Mouse (Mus musculus) Patski (cell line): ENCODE measurements around the gene Sirt4. TPM values are rescaled to one million over a fixed set of nuclear protein-coding genes. Genes with fewer than 3 reads are reported as not detected.
A peak's percentile ranks its signal among the peaks of the same experiment; 100 is the strongest.
"Not testable (repeated sequence)": the region's sequence is repeated elsewhere in the genome, so short reads cannot be mapped to it uniquely, and the experiment has no call there.

Source experiments
- ATAC-seq: fragments of 100-300 bp; one replicate; pipeline ENCODE4 v1.8.0; 2021
- CTCF ChIA-PET: fragments of 350-600 bp; sonication (Branson Sonifier 250); formaldehyde crosslinking; loops from one replicate; lab custom pipeline; 2022; ENCODE audit warnings: inconsistent platforms; lab: Charles Lee
- POLR2A ChIA-PET: fragments of 350-600 bp; sonication (Branson Sonifier 250); formaldehyde crosslinking; loops from one replicate; lab custom pipeline; 2022; ENCODE audit warnings: antibody characterized with exemption, inconsistent platforms; lab: Charles Lee
- DNase-seq: peaks from one replicate; pipeline ENCODE4 v3.0.0-alpha.2; 2011; ENCODE audit warnings: low read depth, low spot score
- H3K27me3 ChIP-seq: fragments of 371-371 bp; one replicate; pipeline ENCODE4 v1.5.1; 2021
- CTCF ChIP-seq: fragments of 100-300 bp; IDR thresholded peaks from one replicate; pipeline ENCODE4 v1.5.1; 2021
- in situ Hi-C: fragments of 300-500 bp; cut with MboI; formaldehyde crosslinking; loops from 3 replicates; pipeline ENCODE4 v1.11.1; 2018; ENCODE audit warnings: low pct_unique_long_range_greater_than_20kb, mixed read lengths
- polyA plus RNA-seq: library from polyadenylated mRNA; unstranded; gene quantifications from one replicate; pipeline ENCODE4 v1.2.3, GENCODE M21; 2021

Sirt4 gene
- polyA plus RNA-seq, 1 experiment from 2014 or later, result 34.6 TPM

- no peaks in the 10 kb centered on the region for H3K27me3 ChIP-seq
- DNase-seq (peak; percentile 93), ATAC-seq (peak; percentile 88)
- TF ChIP-seq CTCF, result no peak
- CTCF ChIA-PET, result interaction anchor here (1.2 to 12.8 kb wide), 6 partner anchors 10 to 51 kb away, joined by 3 to 160 read pairs (median 18); no protein-coding TSS in a partner anchor
- in situ Hi-C loops, result loop anchor here (25.0 kb wide), 1 partner anchor 1522 kb away; the partner anchor contains the start of gene Ssh1
- POLR2A ChIA-PET, result interaction anchor here (1.0 to 7.4 kb wide), 9 partner anchors 13 to 56 kb away, joined by 3 to 80 read pairs (median 4); partner anchors contain the start of gene Gcn1l1
Observed at GRCm38 (mm10) chr5:115508859-115509147, 24.3 kb upstream of the Sirt4 start.

GRCm38 (mm10) chr5:115507981-115508858, 23.7 kb upstream of the Sirt4 start:
- no peak for TF ChIP-seq CTCF
- no peak for DNase-seq
- H3K27me3 ChIP-seq, result no peaks in the 10 kb centered on the region
- ChIA-PET CTCF (interaction anchor here (1.2 to 12.8 kb wide), 7 partner anchors 10 to 52 kb away, joined by 3 to 160 read pairs (median 16); no protein-coding TSS in a partner anchor), POLR2A (interaction anchor here (0.9 to 7.4 kb wide), 10 partner anchors 14 to 139 kb away, joined by 3 to 80 read pairs (median 4); partner anchors contain the start of gene Gcn1l1)
- in situ Hi-C loops, result loop anchor here (25.0 kb wide), 1 partner anchor 1521 kb away; the partner anchor contains the start of gene Ssh1
- peak; percentile 5 for ATAC-seq

- no peak for ATAC-seq
- in situ Hi-C loops, result loop anchor here (25.0 kb wide), 1 partner anchor 1520 kb away; the partner anchor contains the start of gene Ssh1
- POLR2A ChIA-PET, result interaction anchor here (0.6 to 7.4 kb wide), 12 partner anchors 12 to 310 kb away, joined by 3 to 80 read pairs (median 4); partner anchors contain the start of gene Gcn1l1
Observed at GRCm38 (mm10) chr5:115507267-115507980, 22.9 kb upstream of the Sirt4 start.

GRCm38 (mm10) chr5:115506454-115507201, 22.1 kb upstream of the Sirt4 start, which contains the start of gene Pxn:
Gene Pxn, plus strand, starts transcription at chr5:115506676.
- ChIA-PET POLR2A (interaction anchor here (0.6 to 7.4 kb wide), 8 partner anchors 11 to 311 kb away, joined by 3 to 80 read pairs (median 4); no protein-coding TSS in a partner anchor), CTCF (interaction anchor here (0.6 to 12.8 kb wide), 3 partner anchors 15 to 80 kb away, joined by 3 to 160 read pairs (median 6); no protein-coding TSS in a partner anchor)
- in situ Hi-C loops, result loop anchor here (25.0 kb wide), 1 partner anchor 1519 kb away; the partner anchor contains the start of gene Ssh1
- no peak for TF ChIP-seq CTCF
- ATAC-seq (peak; percentile 34), DNase-seq (no peak)
- no peaks in the 10 kb centered on the region for H3K27me3 ChIP-seq

More at GRCm38 (mm10) chr5:115507267-115507980, 22.9 kb upstream of the Sirt4 start:
- no peak for DNase-seq
- TF ChIP-seq CTCF, result no peak
- CTCF ChIA-PET, result interaction anchor here (0.6 to 12.8 kb wide), 8 partner anchors 11 to 79 kb away, joined by 3 to 160 read pairs (median 11); no protein-coding TSS in a partner anchor
- no peaks in the 10 kb centered on the region for H3K27me3 ChIP-seq

- DNase-seq, H3K27me3 ChIP-seq, ATAC-seq: not testable (repeated sequence)
- in situ Hi-C loops, result loop anchor here (25.0 kb wide), 1 partner anchor 1518 kb away; the partner anchor contains the start of gene Ssh1
- POLR2A ChIA-PET, result interaction anchor here (0.6 to 7.4 kb wide), 4 partner anchors 12 to 72 kb away, joined by 3 to 80 read pairs (median 4); no protein-coding TSS in a partner anchor
- CTCF ChIA-PET, result interaction anchor here (12.8 kb wide), 1 partner anchor 33 kb away, joined by 160 read pairs; no protein-coding TSS in a partner anchor
Observed at GRCm38 (mm10) chr5:115505617-115506016, 21.1 kb upstream of the Sirt4 start.

DNA sequence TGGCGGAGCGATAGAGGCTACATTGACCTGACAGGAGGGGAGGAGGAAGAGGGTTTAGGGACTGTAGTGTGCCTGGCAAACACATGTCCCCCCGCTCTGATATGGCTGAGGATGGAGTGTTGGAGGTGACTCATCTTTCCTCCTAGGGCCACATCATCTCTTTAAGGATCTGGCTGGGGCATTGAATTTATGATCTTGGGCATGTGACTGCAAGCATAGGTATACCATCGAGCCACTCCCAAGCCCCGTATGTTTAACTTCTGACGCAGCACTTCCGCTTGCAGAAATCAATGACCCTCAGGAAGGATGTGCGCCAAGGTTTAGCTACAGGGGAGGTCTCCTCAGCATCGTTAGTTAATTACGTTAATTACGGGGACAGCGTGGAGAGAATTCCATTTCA, 18.5 kb upstream of the Sirt4 start:
- TF ChIP-seq CTCF, result no peak
- in situ Hi-C loops, result loop anchor here (5.0 to 25.0 kb wide), 2 partner anchors 34 to 1516 kb away; partner anchors contain the start of gene Ssh1
- ChIA-PET CTCF (interaction anchor here (2.7 to 12.8 kb wide), 2 partner anchors 11 to 36 kb away, joined by 9 to 160 read pairs; no protein-coding TSS in a partner anchor), POLR2A (interaction anchor here (0.6 to 1.3 kb wide), 3 partner anchors 10 to 40 kb away, joined by 3 to 5 read pairs (median 4); no protein-coding TSS in a partner anchor)
- no peak for ATAC-seq
- no peak for DNase-seq
- H3K27me3 ChIP-seq, result no peaks in the 10 kb centered on the region

DNA sequence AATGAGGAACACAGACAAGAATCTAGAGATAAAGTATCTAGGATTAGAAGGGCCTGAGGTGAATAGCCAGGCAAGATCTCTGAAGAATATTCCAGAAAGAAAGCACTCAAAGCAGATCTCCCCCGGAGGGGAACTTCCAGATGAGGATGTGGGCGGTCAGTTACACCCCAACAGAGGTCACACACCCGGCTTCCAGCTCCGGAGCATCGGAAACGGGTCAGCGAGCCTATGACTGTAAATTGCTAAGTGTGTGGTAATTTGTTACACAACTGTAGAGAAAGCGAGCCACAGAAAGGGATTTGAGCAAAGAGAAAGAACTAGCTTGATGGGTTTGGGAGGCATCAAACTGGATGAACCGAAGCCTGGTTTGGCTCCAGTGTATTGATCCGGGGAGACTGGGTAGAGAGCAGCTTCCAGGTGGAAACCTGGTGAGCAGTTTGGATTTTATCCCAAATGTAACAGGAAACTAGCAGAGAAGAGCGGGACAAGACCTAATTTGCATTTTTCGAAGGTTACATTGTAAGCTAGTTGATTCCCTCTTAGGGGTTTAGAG, 15.9 kb upstream of the Sirt4 start:
- ChIA-PET CTCF (interaction anchor here (12.8 kb wide), 1 partner anchor 38 kb away, joined by 160 read pairs; no protein-coding TSS in a partner anchor), POLR2A (no interaction called here)
- H3K27me3 ChIP-seq, result no peaks in the 10 kb centered on the region
- TF ChIP-seq CTCF, result no peak
- DNase-seq, result no peak
- no peak for ATAC-seq
- in situ Hi-C loops, result loop anchor here (5.0 to 25.0 kb wide), 2 partner anchors 37 to 1513 kb away; partner anchors contain the start of gene Ssh1

GRCm38 (mm10) chr5:115498307-115499240, 14.0 kb upstream of the Sirt4 start:
- in situ Hi-C loops, result no loop called here
- no peak for DNase-seq

More at GRCm38 (mm10) chr5:115498307-115499240, 14.0 kb upstream of the Sirt4 start:
- ChIA-PET CTCF (interaction anchor here (1.2 kb wide), 1 partner anchor 40 kb away, joined by 4 read pairs; no protein-coding TSS in a partner anchor), POLR2A (no interaction called here)
- no peak for TF ChIP-seq CTCF
- no peaks in the 10 kb centered on the region for H3K27me3 ChIP-seq
- no peak for ATAC-seq
